Mouse (Mus musculus): ENCODE measurements at regions not wholly inside any gene's neighbourhood (a gene's known extent, or its start where the extent isn't known, plus 50 kb on each side); places are given as distances from the start of the nearest gene placed in this dataset.

- no peaks in the 10 kb centered on the region for H3K9me3 ChIP-seq (ENCODE audit: low read depth, low read length)
- H3K4me2 ChIP-seq, result no peak overlapping the region
- H3K27ac ChIP-seq (ENCODE audit: low read depth), result no peak overlapping the region
- WGBS, result 76% methylated on average over 5 of the region's 5 CpGs
- DNase-seq, result no peak
- ATAC-seq (ENCODE audit: insufficient read depth), result no peak
- no peaks in the 10 kb centered on the region for H3K27me3 ChIP-seq (ENCODE audit: insufficient read depth, low read length)
- no peak for TF ChIP-seq CTCF (IDR thresholded peaks at IDR 0.05; ENCODE audit: low read depth)
- no peak overlapping the region for H3K9ac ChIP-seq
- H3K4me3 ChIP-seq (ENCODE audit: low read depth, low read length), result no peak overlapping the region
- H3K36me3 ChIP-seq (ENCODE audit: insufficient read depth), result no peaks in the 10 kb centered on the region
- no peaks in the 10 kb centered on the region for H3K4me1 ChIP-seq (ENCODE audit: insufficient read depth)
Measured at GRCm38 (mm10) chr16:5421591-5421990, 165.8 kb upstream of the Eef2kmt start.

GRCm38 (mm10) chr16:5419467-5419866 lies 163.7 kb upstream of the Eef2kmt start:
- Histone ChIP-seq H3K9me3 (ENCODE audit: low read depth, low read length) (no peaks in the 10 kb centered on the region), H3K36me3 (ENCODE audit: insufficient read depth) (no peaks in the 10 kb centered on the region), H3K4me3 (ENCODE audit: low read depth, low read length) (no peak overlapping the region), H3K4me2 (no peak overlapping the region), H3K27ac (ENCODE audit: low read depth) (no peak overlapping the region), H3K9ac (no peak overlapping the region), H3K27me3 (ENCODE audit: insufficient read depth, low read length) (no peaks in the 10 kb centered on the region), H3K4me1 (ENCODE audit: insufficient read depth) (no peaks in the 10 kb centered on the region)
- TF ChIP-seq CTCF (IDR thresholded peaks at IDR 0.05; ENCODE audit: low read depth), result no peak
- 66% methylated on average over 3 of the region's 3 CpGs for WGBS
- no peak for ATAC-seq (ENCODE audit: insufficient read depth)
- no peak for DNase-seq

DNA sequence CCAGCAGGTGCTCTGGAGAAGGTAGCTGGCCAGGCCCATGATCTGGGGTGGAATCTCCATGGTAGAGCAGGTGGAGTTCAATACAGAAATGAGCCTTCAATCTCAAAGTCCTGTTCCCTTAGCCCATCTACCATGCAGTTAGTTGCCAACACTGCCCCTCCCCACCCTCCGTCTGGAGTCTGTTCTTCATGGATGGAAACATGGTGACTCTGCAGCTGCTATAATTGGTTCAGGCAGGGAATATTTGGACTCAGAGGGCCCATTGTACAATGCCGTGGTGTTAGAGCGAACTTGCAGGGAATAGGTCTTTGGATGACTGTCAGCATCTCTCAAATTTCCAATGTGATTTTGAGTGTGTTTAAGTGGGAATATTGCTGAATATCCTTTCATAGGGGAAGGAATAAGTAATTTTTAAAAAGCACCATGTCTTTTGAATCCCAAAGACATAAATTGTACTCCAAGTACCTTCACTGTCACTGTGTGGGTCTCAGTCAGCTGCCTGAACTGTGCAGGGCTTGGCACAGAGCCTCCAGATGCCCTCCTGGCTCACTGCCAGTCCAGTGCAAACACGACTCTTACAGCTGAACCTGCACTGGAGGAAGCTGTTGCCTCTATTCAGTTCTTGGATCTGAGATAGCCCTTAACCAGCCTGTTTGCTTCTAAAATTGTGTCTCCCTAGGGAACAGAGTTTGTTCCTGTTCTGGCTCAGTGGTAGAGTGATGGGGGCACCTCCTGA lies 162.8 kb upstream of the Eef2kmt start:
- H3K4me2 ChIP-seq, result no peak overlapping the region
- no peak overlapping the region for H3K27ac ChIP-seq (ENCODE audit: low read depth)
- H3K9ac ChIP-seq, result no peak overlapping the region
- no peaks in the 10 kb centered on the region for H3K9me3 ChIP-seq (ENCODE audit: low read depth, low read length)
- H3K4me1 ChIP-seq (ENCODE audit: insufficient read depth), result no peaks in the 10 kb centered on the region
- ATAC-seq (ENCODE audit: insufficient read depth), result no peak; the same call in 1 of the 2 replicates
- no peak overlapping the region for H3K4me3 ChIP-seq (ENCODE audit: low read depth, low read length)
- no peak for TF ChIP-seq CTCF (IDR thresholded peaks at IDR 0.05; ENCODE audit: low read depth)
- H3K27me3 ChIP-seq (ENCODE audit: insufficient read depth, low read length), result no peaks in the 10 kb centered on the region
- H3K36me3 ChIP-seq (ENCODE audit: insufficient read depth), result no peaks in the 10 kb centered on the region
- 58% methylated on average over 4 of the region's 4 CpGs for WGBS
- DNase-seq, result peak; percentile 49

DNA sequence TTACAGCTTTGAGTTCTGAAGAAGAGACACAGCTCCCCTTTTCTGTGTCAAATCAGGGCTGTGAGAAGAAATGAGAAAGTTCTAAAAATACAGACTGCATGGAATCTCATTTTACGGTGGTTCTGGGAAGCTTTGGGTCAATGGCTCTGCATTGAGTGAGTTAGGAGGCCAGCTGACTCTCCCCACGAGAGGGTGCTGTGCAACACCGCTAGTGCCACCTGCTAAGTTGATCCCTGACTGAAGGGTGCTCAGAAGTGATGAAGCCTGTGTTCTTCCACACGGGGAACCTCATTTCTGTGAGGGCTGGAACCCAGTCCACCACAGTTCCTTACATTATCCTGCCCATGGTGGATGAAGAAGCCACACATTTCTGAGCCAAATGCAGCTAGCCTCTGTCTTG lies 159.5 kb upstream of the Eef2kmt start:
- no peaks in the 10 kb centered on the region for H3K4me1 ChIP-seq (ENCODE audit: insufficient read depth)
- no peak for ATAC-seq (ENCODE audit: insufficient read depth)
- H3K27me3 ChIP-seq (ENCODE audit: insufficient read depth, low read length), result no peaks in the 10 kb centered on the region
- no peaks in the 10 kb centered on the region for H3K36me3 ChIP-seq (ENCODE audit: insufficient read depth)
- no peak overlapping the region for H3K27ac ChIP-seq (ENCODE audit: low read depth)
- H3K4me3 ChIP-seq (ENCODE audit: low read depth, low read length), result no peak overlapping the region
- 70% methylated on average over 4 of the region's 4 CpGs for WGBS
- no peak overlapping the region for H3K4me2 ChIP-seq
- no peaks in the 10 kb centered on the region for H3K9me3 ChIP-seq (ENCODE audit: low read depth, low read length)
- H3K9ac ChIP-seq, result no peak overlapping the region
- TF ChIP-seq CTCF (IDR thresholded peaks at IDR 0.05; ENCODE audit: low read depth), result no peak
- no peak for DNase-seq

DNA sequence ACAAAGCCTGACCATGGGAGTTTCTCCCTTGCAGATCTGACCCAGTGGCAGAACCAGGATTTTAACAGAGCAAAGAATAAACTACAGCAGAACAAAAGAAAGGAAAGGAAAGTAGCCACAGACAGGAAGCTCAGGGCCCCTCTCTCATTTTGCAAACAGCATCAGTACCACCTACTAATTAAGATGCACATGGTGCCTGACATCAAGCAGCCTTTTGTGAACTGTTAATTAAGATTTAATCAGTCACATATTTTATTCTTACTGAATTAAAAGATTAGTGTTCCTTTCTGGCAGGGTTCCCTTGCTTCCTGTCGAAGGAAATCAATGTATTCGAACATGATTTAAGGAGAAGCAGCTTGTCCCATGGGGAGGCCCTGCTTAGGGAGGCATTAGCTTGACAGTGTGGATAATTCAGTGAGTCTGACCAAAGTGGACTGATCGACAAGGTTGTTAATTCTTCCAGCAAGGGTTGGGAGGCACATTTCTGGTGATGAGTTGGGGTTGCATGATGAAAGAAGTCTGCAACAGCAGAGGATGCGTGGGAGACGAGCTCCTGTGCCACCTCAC lies 156.1 kb upstream of the Eef2kmt start:
- no peak overlapping the region for H3K27ac ChIP-seq (ENCODE audit: low read depth)
- no peaks in the 10 kb centered on the region for H3K4me1 ChIP-seq (ENCODE audit: insufficient read depth)
- TF ChIP-seq CTCF (IDR thresholded peaks at IDR 0.05; ENCODE audit: low read depth), result no peak
- no peak overlapping the region for H3K4me2 ChIP-seq
- H3K9ac ChIP-seq, result no peak overlapping the region
- no peaks in the 10 kb centered on the region for H3K36me3 ChIP-seq (ENCODE audit: insufficient read depth)
- DNase-seq (no peak), ATAC-seq (ENCODE audit: insufficient read depth) (no peak)
- H3K4me3 ChIP-seq (ENCODE audit: low read depth, low read length), result no peak overlapping the region
- WGBS, result 66% methylated on average over 5 of the region's 5 CpGs
- H3K27me3 ChIP-seq (ENCODE audit: insufficient read depth, low read length), result no peaks in the 10 kb centered on the region
- H3K9me3 ChIP-seq (ENCODE audit: low read depth, low read length), result no peaks in the 10 kb centered on the region

DNA sequence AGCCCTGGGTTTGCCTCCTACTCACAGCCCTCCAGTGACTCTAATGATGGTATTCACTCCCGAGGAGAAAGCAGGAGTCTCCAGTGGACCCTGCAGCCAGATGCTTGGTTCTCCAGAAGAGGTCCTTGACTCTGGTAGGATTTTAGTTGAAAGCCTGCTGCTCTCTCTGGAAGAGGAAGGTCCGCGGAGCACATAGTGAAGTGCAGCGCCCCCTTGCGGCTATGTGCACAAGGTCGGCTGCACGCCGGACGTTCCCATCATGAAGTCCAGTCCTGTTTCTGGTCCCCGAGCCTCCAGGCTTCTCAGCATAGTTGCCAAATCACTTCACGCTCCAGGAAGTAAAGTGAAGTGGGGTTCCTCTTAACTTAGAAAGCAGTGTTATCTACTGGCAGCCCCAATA lies 150.9 kb upstream of the Eef2kmt start:
- Histone ChIP-seq H3K9me3 (ENCODE audit: low read depth, low read length) (no peaks in the 10 kb centered on the region), H3K4me3 (ENCODE audit: low read depth, low read length) (no peak overlapping the region), H3K36me3 (ENCODE audit: insufficient read depth) (no peaks in the 10 kb centered on the region), H3K4me2 (no peak overlapping the region), H3K27ac (ENCODE audit: low read depth) (no peak overlapping the region), H3K27me3 (ENCODE audit: insufficient read depth, low read length) (no peaks in the 10 kb centered on the region), H3K4me1 (ENCODE audit: insufficient read depth) (no peaks in the 10 kb centered on the region), H3K9ac (no peak overlapping the region)
- peak; percentile 76 for TF ChIP-seq CTCF (IDR thresholded peaks at IDR 0.05; ENCODE audit: low read depth)
- ATAC-seq (ENCODE audit: insufficient read depth), result no peak
- WGBS, result 6% methylated on average over 11 of the region's 11 CpGs
- peak; percentile 83 for DNase-seq

DNA sequence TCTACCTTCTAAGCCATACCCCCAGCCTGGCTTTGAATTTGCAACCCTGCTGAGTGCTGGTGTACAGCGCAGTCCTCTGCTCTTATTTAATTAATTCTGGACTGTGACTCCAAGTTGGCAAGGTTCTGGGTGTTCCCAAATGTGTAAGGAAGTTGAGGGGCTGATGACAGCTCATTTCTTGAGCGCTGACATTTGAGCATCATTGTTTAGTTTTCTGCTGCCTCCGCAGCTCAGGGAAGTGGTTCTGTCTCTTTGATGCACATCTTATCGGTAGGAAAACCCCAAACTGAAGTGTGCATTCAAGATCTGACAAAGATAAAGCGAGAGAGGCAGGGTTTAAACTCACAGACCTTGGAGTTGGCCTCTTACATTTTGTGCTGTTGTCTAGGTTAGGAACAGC lies 137.6 kb upstream of the Eef2kmt start:
- Histone ChIP-seq H3K27me3 (ENCODE audit: insufficient read depth, low read length) (no peaks in the 10 kb centered on the region), H3K9me3 (ENCODE audit: low read depth, low read length) (no peaks in the 10 kb centered on the region), H3K4me2 (no peak overlapping the region), H3K4me3 (ENCODE audit: low read depth, low read length) (no peak overlapping the region), H3K9ac (no peak overlapping the region), H3K4me1 (ENCODE audit: insufficient read depth) (no peaks in the 10 kb centered on the region), H3K27ac (ENCODE audit: low read depth) (no peak overlapping the region), H3K36me3 (ENCODE audit: insufficient read depth) (no peaks in the 10 kb centered on the region)
- no peak for ATAC-seq (ENCODE audit: insufficient read depth)
- TF ChIP-seq CTCF (IDR thresholded peaks at IDR 0.05; ENCODE audit: low read depth), result no peak
- 53% methylated on average over 5 of the region's 5 CpGs for WGBS
- no peak for DNase-seq

All from lung, embryonic 14.5 days (tissue).